Mouse (Mus musculus) stomach, postnatal 0 days (tissue): ENCODE measurements around the gene Ric1. TPM values are rescaled to one million over a fixed set of nuclear protein-coding genes. Genes with fewer than 3 reads are reported as not detected.

Experiments
- ATAC-seq: fragments of 200-750 bp; cut with Nextera tagmentation; 2 replicates; pipeline ENCODE4 v1.8.0; 2017; ENCODE audit not compliant: low FRiP score, low TSS enrichment
- DNase-seq: peaks from one replicate; pipeline ENCODE4 v3.0.0-alpha.2; 2016; ENCODE audit warnings: low spot score
- H3K27ac ChIP-seq: fragments of 300-500 bp; sonication (generic); replicated peaks from 2 replicates; pipeline ENCODE4 v1.5.1; 2014; ENCODE audit warnings: mild to moderate bottlenecking, control low read depth
- H3K27me3 ChIP-seq: fragments of 300-500 bp; sonication (generic); 2 replicates; pipeline ENCODE4 v1.6.1; 2014; ENCODE audit warnings: low read length; ENCODE audit not compliant: control insufficient read depth, insufficient read depth
- H3K36me3 ChIP-seq: fragments of 300-500 bp; sonication (generic); 2 replicates; pipeline ENCODE4 v1.6.1; 2014; ENCODE audit warnings: low read length, mixed read lengths; ENCODE audit not compliant: control insufficient read depth, insufficient read depth
- H3K4me1 ChIP-seq: fragments of 300-500 bp; sonication (generic); replicated peaks from 2 replicates; pipeline ENCODE4 v1.6.1; 2014; ENCODE audit warnings: antibody characterized with exemption; ENCODE audit not compliant: control insufficient read depth, insufficient read depth
- H3K4me2 ChIP-seq: fragments of 300-500 bp; sonication (generic); replicated peaks from 2 replicates; pipeline ENCODE4 v1.6.1; 2014; ENCODE audit warnings: low read depth, mild to moderate bottlenecking, control low read depth, moderate library complexity
- H3K4me3 ChIP-seq: fragments of 300-500 bp; sonication (generic); 2 replicates; pipeline ENCODE4 v1.5.1; 2014; ENCODE audit warnings: low read depth, low read length, control low read depth
- H3K9ac ChIP-seq: fragments of 300-500 bp; sonication (generic); 2 replicates; pipeline ENCODE4 v1.6.1; 2014; ENCODE audit warnings: mild to moderate bottlenecking, low read length, control low read depth, mixed read lengths
- H3K9me3 ChIP-seq: fragments of 300-500 bp; sonication (generic); 2 replicates; pipeline ENCODE4 v1.6.1; 2016; ENCODE audit warnings: low read length; ENCODE audit not compliant: control insufficient read depth
- CTCF ChIP-seq: IDR thresholded peaks from 2 replicates; pipeline ENCODE4 v1.5.1; 2016; ENCODE audit warnings: antibody characterized with exemption, low read depth, mild to moderate bottlenecking, moderate library complexity
- EP300 ChIP-seq: optimal IDR thresholded peaks from 2 replicates; pipeline ENCODE3; 2016; ENCODE audit warnings: antibody characterized with exemption
- WGBS: fragments of 180-500 bp; shearing (Covaris S2); extraction: QIAGEN DNeasy Blood & Tissue Kit; methylation state at CpG from one replicate; pipeline ENCODE4 v1.1.7; 2014; 5-methylcytosine and 5-hydroxymethylcytosine counted together
- polyA plus RNA-seq: library from polyadenylated mRNA; unstranded; fragments of >200 nt; fragmentation: Nextera tagmentation; extraction: Ambion mirVana; gene quantifications from 2 replicates; pipeline ENCODE4 v1.2.1, GENCODE M21; 2015

The Ric1 gene
- polyA plus RNA-seq, 1 experiment from 2014 or later: 7.6 TPM

DNA sequence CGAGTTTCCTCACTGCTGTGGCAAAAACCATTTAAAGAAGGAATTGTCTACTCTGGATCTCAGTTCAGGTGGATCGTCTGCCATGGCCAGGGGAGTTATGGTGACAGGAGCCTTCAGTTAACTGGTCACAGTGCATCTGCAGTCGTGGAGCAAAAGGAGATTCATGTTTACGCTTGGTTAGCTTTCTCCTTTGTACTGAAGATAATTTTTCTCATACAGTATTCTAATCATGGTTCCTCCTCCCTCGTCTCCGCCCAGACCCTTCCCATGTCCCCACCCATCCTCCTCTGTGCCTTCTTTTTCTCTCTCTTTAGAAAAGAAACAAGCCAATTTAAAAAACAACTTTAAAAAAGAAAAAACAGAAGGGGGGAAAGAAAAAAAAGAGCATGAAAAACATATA lies 40.5 kb upstream of the Ric1 start:
- ATAC-seq: no peak
- Histone ChIP-seq H3K4me3 (no peak overlapping the region), H3K36me3 (no peaks in the 10 kb centered on the region), H3K9ac (no peak overlapping the region), H3K9me3 (no peaks in the 10 kb centered on the region), H3K4me2 (no peak overlapping the region), H3K4me1 (no peaks in the 10 kb centered on the region), H3K27me3 (no peaks in the 10 kb centered on the region), H3K27ac (no peak overlapping the region)
- TF ChIP-seq CTCF: no peak
- no peak for TF ChIP-seq EP300
- no peak for DNase-seq
- 69% methylated on average over 6 of the region's 6 CpGs for WGBS

DNA sequence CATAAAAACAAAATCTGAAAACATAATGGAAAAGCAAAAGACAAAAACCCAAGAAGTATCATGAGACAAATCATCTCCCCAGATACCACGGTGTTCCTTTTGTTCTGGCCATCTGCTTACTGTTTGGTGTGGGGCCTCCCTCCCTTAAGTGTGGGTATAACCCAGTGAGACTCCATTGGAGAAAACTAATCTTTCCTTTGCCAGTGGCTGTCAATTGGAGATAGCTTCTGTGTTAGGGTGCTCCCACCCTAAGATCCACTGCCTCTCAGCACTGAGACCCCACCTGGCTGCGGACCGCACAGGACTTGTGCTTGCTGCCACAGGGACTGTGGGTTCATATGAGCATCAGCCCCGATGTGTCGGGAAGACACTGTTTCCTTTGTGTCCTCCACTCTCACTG lies 39.9 kb upstream of the Ric1 start:
- DNase-seq (no peak), ATAC-seq (no peak)
- no peaks in the 10 kb centered on the region for H3K27me3 ChIP-seq
- H3K4me1 ChIP-seq: no peaks in the 10 kb centered on the region
- no peak overlapping the region for H3K9ac ChIP-seq
- no peaks in the 10 kb centered on the region for H3K36me3 ChIP-seq
- WGBS: 83% methylated on average over 5 of the region's 5 CpGs
- H3K4me3 ChIP-seq: no peak overlapping the region
- no peak for TF ChIP-seq CTCF
- no peak for TF ChIP-seq EP300
- H3K27ac ChIP-seq: no peak overlapping the region
- H3K4me2 ChIP-seq: no peak overlapping the region
- no peaks in the 10 kb centered on the region for H3K9me3 ChIP-seq

DNA sequence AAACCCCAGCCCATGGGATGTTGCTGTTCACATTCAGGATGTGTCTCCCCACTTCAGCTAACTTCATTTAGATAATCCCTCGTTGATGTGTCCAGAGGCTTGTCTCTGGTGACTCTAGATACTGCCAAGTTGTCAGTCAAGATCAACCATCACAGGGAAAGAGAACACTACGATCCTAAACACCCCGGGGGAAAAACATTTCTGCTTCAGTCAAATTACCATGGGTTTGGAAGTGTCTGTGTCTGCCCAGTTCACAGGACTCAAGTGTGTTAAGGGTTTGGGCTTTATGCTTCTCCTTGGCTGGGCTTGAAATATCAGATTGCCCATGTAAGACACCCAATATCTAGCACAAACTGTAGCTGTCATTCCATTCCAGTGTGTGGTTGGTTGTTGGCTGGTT lies 39.4 kb upstream of the Ric1 start:
- no peaks in the 10 kb centered on the region for H3K9me3 ChIP-seq
- ATAC-seq (no peak), DNase-seq (no peak)
- H3K27ac ChIP-seq: no peak overlapping the region
- H3K4me2 ChIP-seq: no peak overlapping the region
- WGBS: 79% methylated on average over 3 of the region's 3 CpGs
- H3K27me3 ChIP-seq: no peaks in the 10 kb centered on the region
- H3K4me3 ChIP-seq: no peak overlapping the region
- no peaks in the 10 kb centered on the region for H3K36me3 ChIP-seq
- H3K9ac ChIP-seq: no peak overlapping the region
- TF ChIP-seq EP300: no peak
- no peak for TF ChIP-seq CTCF
- no peaks in the 10 kb centered on the region for H3K4me1 ChIP-seq

DNA sequence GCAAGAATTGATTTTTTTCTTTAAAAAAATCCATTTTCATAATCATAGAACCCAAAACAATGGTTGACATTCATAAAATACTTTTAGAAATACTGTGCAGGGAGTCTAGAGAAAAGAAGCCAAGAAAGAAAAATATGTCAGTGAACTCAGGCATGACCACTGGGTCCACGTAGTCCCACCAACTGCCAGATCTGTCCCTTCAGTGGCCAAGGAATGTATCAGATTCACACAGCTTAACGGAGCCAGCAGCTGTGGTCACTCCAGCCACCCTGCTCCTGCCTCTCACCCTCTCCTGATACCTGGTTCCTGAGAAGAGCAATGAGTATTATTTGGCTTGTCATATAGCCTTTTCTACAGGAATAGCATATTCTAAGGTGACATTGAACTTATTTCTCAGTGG lies 38.7 kb upstream of the Ric1 start:
- no peak overlapping the region for H3K4me2 ChIP-seq
- H3K9ac ChIP-seq: no peak overlapping the region
- H3K4me3 ChIP-seq: no peak overlapping the region
- DNase-seq (no peak), ATAC-seq (no peak)
- H3K36me3 ChIP-seq: no peaks in the 10 kb centered on the region
- H3K4me1 ChIP-seq: no peaks in the 10 kb centered on the region
- 59% methylated on average over 2 of the region's 2 CpGs for WGBS
- H3K27me3 ChIP-seq: no peaks in the 10 kb centered on the region
- no peak overlapping the region for H3K27ac ChIP-seq
- H3K9me3 ChIP-seq: no peaks in the 10 kb centered on the region
- TF ChIP-seq EP300: no peak
- TF ChIP-seq CTCF: no peak

DNA sequence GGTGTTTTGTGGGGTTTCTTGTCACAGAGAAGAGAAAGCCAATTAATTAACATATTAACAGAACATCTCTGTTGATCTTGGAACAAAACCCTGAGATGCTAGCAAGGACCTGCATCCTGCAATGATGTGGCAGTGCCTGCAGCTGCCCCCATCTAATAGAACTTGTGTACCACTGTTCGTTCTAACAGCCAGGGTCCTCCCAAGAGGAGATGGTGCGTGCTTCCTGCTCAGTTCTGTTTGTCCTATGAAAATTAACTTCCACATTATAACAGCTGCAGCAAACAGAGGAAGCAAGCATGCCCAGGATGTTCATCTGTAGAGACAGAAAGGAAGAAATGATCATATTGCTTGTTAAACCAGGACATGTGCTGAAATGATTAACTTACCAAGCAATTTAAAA lies 37.5 kb upstream of the Ric1 start:
- Histone ChIP-seq H3K4me3 (no peak overlapping the region), H3K4me1 (no peaks in the 10 kb centered on the region), H3K9me3 (no peaks in the 10 kb centered on the region), H3K27me3 (no peaks in the 10 kb centered on the region), H3K4me2 (no peak overlapping the region), H3K27ac (no peak overlapping the region), H3K9ac (no peak overlapping the region), H3K36me3 (no peaks in the 10 kb centered on the region)
- DNase-seq (no peak), ATAC-seq (no peak)
- 55% methylated on average over 2 of the region's 2 CpGs for WGBS
- TF ChIP-seq EP300 (no peak), CTCF (no peak)

DNA sequence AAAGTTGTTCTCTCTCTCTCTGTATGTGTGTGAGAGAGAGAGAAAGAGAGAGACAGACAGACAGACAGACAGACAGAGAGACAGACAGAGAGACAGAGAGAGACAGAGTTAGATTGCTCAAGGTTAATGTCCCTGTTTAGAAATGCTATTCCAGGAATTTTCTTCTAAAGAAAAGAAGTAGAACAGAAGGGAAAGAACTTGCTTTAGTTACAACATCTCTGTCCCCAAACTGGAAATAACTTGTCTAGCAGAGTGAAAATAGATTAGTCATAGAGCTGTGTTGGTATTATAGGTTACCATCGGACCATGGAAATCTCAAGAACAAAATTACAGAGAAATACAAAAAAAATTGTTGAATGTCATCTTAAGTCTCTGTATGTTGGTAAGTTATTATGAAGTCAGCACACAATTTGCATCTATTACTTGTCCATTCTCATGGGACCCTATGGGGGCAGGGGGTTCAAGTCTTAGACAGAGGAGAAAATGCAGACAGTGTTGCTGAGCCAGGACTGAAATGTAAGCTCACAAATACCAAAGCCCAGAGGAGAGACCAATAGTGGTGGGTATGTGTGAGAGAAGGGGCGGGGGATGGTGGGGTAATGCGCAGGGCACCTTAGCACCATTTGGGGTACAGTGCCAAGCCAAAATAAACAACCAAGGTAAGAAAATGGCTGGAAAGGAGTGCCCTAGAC lies 36.7 kb upstream of the Ric1 start:
- Histone ChIP-seq H3K27me3 (no peaks in the 10 kb centered on the region), H3K27ac (no peak overlapping the region), H3K4me1 (no peaks in the 10 kb centered on the region), H3K36me3 (no peaks in the 10 kb centered on the region), H3K4me2 (no peak overlapping the region), H3K9me3 (no peaks in the 10 kb centered on the region), H3K4me3 (no peak overlapping the region), H3K9ac (no peak overlapping the region)
- 80% methylated on average over 3 of the region's 3 CpGs for WGBS
- ATAC-seq: no peak
- DNase-seq: no peak
- no peak for TF ChIP-seq CTCF
